Mouse (Mus musculus) lung, adult 2 months (tissue): ENCODE measurements around the gene Tmem132b.

ENCODE experiments used
- CTCF ChIP-seq: fragments of 200-500 bp; IDR thresholded peaks from 2 replicates; pipeline ENCODE4 v1.5.1; 2011; ENCODE audit warnings: mild to moderate bottlenecking, low read length, control low read depth; ENCODE audit not compliant: insufficient read depth
- POLR2A ChIP-seq: fragments of 200-500 bp; IDR thresholded peaks from 2 replicates; pipeline ENCODE4 v1.6.1; 2011; ENCODE audit warnings: low read depth, mild to moderate bottlenecking, control low read depth, low read length, borderline replicate concordance; ENCODE audit errors: extremely low read depth

- TF ChIP-seq POLR2A (no peak), CTCF (no peak)
These were observed 262.7 kb downstream of the Tmem132b start for GRCm38 (mm10) chr5:125794318-125794717.
